Mouse (Mus musculus) hindlimb bud, embryonic 11.5 days (tissue): ENCODE measurements around the gene Nox4.

ENCODE experiments used
- DNase-seq: peaks from one replicate; pipeline ENCODE4 v3.0.0-alpha.2; 2012; ENCODE audit warnings: low read depth, low spot score; ENCODE audit errors: extremely low spot score

Nox4 gene

GRCm38 (mm10) chr7:87245856-87246579, at the start of gene Nox4:
TSS of gene Nox4 (plus strand) at chr7:87246096.
- no peak for DNase-seq

DNA sequence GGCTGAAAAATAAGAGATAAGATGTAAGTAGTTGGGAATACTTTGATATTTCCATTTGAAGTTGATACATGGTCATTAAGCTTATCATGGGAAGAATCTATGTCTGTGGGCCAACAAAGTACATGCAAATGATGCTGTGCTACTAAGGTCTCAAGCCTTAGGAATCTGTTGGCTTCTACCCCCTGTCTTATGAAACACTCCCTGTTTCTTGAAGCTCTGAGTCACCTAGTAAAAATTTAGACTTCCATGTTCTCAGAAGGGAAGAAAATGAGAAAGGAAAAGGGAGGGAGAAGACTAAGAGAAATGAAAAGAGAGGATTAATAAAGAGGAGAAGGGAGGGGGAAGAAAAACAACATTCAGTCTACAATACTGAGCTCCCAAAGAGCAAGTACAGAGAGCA, 41.1 kb upstream of the Nox4 start:
- DNase-seq: no peak

DNA sequence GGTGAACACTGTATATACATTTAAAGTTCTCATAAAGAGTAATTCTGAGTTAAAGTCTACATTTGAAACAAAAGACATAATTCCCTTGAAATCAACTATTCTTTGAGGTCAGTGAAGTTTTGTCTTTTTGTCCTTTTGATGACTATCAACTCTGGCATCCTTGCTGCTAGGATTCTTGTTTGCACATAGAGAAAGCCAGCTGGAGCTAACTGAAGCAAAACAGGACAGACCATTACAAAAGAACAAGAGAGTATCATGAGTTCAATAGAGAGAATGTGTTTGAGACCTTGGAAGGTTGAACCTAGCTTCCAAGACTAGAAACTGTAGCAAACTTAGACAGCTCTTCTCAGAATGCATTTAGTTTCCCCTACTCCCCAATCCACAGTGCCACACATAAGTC, 24.2 kb upstream of the Nox4 start:
- no peak for DNase-seq

DNA sequence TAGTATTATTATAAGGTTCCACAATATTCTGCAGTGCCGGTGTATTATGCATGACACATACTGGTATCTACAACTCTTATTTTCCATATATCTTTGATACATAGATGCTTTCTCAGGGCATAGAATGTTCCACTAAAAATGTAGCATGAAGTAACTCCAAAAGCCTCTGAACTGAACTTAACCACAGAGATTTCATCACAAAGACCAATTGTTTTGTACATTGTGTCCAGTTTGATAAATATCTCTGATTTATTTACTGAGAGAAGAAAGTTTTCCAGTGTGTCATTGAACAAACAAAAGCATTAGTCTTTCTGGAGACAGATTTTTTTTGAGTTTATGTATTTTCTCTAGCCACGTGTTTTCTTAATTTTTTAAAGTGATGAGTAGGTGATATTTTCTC, 23.1 kb upstream of the Nox4 start:
- DNase-seq: no peak

DNA sequence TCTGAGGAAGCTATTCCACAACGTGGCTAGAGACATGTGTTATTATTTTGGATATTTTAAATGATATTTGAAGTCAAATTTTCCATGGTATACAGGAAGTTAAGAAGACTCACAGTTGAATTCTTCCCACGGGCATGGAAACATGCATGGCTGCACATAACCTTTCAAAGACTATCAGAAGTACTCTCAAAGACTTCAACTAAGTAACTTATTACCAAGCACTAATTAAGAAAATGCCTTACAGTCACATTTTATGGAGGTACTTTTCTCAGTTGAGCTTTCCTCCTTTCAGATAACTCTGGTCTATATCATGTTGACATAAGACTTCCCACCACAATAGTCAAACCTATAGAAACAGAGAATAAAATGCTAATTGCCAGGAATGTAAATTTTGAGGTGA, 20.3 kb upstream of the Nox4 start:
- no peak for DNase-seq

DNA sequence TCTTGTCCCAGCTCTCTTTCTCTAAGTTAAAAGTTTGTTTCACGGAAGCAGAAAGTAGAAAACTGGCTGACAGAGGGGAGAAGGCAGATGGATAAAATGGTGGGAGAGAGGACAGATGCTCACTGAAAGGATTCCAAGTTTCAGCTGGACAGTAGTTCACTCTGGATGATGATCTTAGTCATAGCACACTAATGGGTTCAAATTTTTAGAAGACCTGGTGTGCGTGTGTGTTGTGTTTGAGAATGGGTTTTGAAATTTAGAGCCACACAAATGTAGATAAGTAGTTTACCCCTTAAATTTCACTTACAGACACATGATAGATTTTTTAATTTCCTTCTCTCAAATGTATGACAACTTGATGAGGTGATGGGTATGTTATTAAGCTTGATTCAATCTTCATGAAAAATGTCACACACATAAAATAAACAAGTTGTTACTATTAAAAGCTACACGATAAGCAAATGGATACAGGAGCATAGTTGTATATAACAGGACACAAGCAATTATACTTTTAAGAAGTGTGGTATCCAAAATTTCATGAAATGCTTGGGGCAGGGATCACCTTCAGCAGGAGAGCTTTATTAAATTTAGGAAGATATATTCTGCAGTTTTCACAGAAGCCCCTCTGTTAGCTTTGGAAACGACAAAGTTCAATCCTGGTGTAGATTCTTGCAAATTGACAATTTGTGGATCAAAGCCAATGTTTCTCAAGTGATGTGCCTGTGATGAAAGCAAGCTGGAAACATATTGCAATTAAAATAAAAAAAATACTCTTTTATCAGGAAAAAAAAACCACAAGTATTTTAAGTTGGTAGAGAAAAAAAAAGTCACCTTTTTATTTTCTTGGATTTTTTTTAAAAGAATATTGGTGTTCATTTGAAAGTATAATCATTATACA, 18.6 kb upstream of the Nox4 start:
- no peak for DNase-seq

DNA sequence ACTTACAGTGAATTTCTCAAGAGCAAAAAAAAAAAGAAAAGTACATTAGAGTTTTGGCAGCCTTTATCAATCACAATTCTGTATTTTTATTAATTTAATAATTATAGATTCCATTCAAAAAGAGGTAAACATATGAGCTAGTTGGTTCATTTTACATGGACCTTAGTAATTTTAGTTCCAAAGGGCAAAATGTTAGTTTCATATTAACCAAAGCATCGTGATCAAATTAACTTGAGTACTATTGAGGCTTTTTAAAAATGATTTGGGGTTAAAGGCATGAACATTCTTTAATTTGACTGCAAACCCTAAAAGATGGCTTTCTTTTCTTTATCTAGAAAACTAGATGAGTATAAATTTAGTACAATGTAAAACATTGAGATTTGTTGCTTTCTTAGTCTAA, 16.4 kb upstream of the Nox4 start:
- no peak for DNase-seq

- DNase-seq: no peak
These were observed 4.8 kb upstream of the Nox4 start for GRCm38 (mm10) chr7:87241139-87241538.

DNA sequence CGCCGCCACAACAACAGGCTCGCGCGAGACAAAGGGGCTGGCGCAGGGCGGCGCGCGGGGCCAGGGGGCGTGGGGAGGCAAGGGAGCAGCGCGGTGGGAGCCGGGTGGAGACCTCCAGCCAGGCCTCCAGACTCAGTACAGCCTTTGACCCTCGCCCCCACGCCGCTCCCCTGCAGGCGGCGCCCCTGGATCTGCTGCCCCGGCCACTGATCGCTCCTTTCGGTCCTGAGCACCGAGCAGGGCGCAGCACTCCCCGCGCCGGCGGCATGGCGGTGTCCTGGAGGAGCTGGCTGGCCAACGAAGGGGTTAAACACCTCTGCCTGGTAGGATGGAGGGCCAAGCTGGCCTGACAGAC, 661 bp downstream of the Nox4 start:
- DNase-seq: no peak

DNA sequence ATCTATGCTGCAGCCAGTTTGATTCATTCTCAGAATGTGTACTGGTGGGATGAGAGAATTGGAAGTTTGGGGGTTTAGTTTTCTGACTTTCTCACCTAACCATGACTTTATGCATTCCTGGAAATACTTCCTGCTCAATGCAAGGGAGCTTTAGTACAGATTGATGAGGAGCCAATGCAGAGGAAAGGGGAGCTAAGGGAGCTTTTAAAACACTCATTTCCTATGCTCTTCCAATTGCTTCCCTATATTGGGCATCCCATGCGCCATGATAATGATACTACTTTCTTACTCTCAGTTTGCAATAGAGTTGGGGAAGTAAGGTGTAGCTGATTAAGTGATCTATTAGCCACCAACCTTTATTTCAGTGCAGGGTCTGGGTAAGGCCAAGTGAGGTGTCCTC, 1.0 kb downstream of the Nox4 start:
- no peak for DNase-seq

DNA sequence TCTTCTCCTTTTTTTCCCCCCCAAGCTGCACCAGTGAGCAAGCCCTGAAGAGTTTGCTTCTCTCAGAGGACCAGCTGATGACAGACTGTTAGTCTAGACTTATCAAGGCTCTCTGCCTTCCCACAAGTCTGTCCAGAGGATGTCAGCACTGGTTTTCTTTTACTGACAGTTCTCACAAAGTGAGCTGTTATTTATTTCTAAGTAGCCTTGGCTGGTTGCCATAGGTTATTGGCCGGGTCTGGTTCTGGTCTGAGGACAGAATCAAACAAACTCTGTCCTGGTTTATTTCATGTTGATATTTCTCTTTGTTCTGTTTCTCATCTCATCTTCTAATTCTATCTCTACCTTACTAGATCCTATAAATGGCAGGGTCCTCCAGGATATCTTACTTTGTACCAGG, 2.0 kb downstream of the Nox4 start:
- no peak for DNase-seq

- no peak for DNase-seq
These were observed 6.2 kb downstream of the Nox4 start for GRCm38 (mm10) chr7:87252071-87252470.

GRCm38 (mm10) chr7:87277225-87277624, 31.3 kb downstream of the Nox4 start:
- no peak for DNase-seq

DNA sequence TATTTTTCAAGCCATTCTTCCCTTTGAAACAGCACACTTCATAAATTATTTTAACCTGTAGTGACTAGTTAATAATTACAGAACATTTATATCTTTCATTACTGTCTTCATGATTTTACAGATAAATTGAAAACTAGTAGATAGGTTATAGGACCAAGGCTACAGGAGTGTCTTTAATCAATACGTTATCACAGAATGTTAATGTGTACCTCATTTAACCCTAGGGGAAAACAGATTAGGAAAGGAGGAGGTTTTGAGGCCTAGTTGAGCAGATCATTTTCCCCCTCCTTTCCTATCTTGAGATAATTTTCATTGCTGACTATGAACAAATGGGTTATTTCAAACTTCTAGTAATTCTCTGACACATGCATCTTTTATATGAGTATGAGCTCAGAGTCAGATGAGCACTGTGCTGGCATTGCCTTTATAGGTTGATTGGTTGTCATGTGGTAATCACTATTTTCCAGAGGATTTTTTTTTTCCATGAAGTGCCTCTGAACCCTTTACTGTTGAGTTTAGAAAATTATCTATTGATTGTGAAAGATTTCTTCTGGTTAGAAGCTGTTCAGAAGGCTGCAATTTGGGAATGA, 57.9 kb downstream of the Nox4 start:
- DNase-seq: no peak

GRCm38 (mm10) chr7:87321571-87321970, 75.7 kb downstream of the Nox4 start:
- no peak for DNase-seq

DNA sequence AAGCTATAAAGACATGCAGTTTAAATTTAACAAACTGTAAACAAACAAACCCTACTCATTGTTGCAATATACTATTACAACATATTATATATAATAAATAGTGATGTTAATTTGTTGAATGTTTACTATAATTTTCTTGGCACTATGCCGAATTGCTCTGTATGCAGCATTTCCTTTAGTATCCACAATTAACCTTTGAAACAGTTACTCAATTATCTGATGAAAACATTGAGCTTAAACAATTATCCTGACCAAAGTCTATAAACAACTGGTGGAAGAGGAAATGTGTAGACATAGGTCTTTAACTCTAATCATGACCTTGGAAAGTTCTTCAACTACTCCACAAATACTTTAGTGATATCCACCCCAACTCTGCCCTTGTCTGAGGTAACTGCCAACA, 76.2 kb downstream of the Nox4 start:
- no peak for DNase-seq

- no peak for DNase-seq
These were observed 85.1 kb downstream of the Nox4 start for GRCm38 (mm10) chr7:87330782-87331558.

DNA sequence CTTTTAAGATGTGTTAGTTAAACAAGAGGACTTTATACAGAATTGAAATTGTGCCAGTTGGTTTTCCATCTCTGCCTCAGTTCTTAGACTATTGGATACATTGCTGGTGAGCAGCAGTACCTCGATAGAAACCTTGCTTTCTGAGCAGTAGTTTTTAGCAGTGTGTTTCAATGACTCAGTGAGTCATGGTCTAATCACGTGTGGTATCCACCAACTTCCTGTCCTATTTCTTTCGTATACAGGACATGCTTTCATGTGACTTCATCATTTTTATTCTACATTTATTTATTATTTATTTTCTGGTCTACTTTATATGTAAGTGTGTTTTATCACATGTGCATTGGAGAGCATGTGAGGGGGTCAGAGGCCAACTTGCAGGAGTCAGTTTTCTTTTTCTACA, 99.7 kb downstream of the Nox4 start:
- DNase-seq: no peak

DNA sequence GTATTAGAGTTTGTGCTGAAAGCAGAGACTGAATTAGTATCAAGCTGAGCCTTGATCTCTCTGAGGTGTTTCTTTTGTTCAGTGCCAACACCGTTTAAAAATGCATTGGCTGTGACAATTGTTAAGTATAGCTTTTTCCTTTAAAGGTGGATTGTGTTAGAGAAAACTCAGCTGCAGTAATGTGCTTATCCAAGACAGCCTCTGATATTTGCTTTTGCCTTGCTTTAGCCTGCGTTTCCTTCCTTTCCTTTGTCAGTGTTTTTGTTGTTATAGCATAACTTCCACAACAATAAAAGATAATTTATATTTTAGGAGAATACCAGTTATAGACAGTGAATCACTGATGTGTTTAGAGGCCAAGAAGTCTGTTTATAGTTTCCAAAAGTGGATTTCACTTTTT, 106.9 kb downstream of the Nox4 start:
- no peak for DNase-seq

- DNase-seq: no peak
These were observed 121.9 kb downstream of the Nox4 start for GRCm38 (mm10) chr7:87367834-87368233.

GRCm38 (mm10) chr7:87369131-87369530, 123.2 kb downstream of the Nox4 start:
- DNase-seq: no peak
